ENCODE assay signal across 8 mouse cellular contexts in the genomic region with DNA sequence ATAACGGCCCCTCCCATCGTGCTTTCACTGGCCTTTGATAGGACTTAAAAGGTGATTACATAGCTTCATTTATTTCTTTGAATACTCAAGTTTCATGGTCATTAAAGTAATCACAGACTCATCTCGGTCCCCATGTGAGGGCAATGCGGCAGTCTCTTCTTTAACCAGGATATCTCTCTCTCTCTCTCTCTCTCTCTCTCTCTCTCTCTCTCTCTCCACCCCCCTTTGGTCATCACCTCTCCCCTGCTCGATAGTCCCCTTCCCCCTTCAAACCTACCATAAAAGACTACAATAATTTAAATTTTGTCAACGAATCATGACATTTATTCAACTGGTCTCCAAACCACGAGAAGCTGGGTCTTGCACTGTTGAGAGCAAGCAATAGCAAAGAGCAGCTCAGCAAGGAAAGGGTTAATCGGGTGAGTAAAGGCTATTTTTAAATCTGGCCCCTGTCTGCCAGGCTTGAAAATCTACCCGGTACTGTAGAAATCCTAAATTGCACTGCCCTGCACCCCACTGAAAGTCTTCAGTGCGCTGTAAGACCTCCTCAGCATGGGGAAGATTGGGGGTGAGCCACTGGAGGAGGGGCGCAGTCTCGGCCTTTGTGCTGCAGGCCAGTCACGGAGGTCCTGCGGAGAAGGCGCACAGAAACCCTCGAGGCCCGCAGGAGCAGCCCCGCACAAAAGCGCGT. TPM values are rescaled to one million over a fixed set of nuclear protein-coding genes. Genes with fewer than 3 reads are reported as not detected.
DNase-seq lines count a peak whose midpoint lies in the region; ATAC-seq lines count a peak whose summit lies in the region.

No protein-coding gene starts in this region.

- no peaks in the 10 kb centered on the region for H3K36me3 ChIP-seq in lung, embryonic 16.5 days (ENCODE audit: control insufficient read depth, insufficient read depth, low read length)
- no peaks in the 10 kb centered on the region for H3K36me3 ChIP-seq in midbrain, embryonic 12.5 days

- no peaks in the 10 kb centered on the region for H3K9me3 ChIP-seq in lung, embryonic 16.5 days (ENCODE audit: control insufficient read depth, low read length)
- H3K9me3 ChIP-seq in midbrain, embryonic 12.5 days, result no peaks in the 10 kb centered on the region

- 17% methylated on average over 20 of the region's 20 CpGs for WGBS in lung, embryonic 16.5 days
- WGBS in midbrain, embryonic 12.5 days, result 6% methylated on average over 20 of the region's 20 CpGs

- peak overlapping the region; percentile 31 for H3K4me3 ChIP-seq in lung, embryonic 16.5 days (ENCODE audit: low read length)
- H3K4me3 ChIP-seq in midbrain, embryonic 12.5 days, result peak overlapping the region; percentile 31

- DNase-seq in cerebellum, postnatal 10 days, result peak; percentile 61 to 78
- DNase-seq in cerebellum, adult 11 months, result no peak
- no peak for DNase-seq in lung, postnatal 36 days
- peak; percentile 21 to 41 for DNase-seq in heart, postnatal 10 days
- DNase-seq in natural killer cell, adult 2 months (ENCODE audit: low spot score in 2 of 2), result no peak
- DNase-seq in gastrocnemius, adult 18-20 months (ENCODE audit: low spot score), result no peak

- no peak overlapping the region for H3K27ac ChIP-seq in lung, embryonic 16.5 days (ENCODE audit: low read length)
- H3K27ac ChIP-seq in midbrain, embryonic 12.5 days (replicated peaks), result peak overlapping the region; percentile 58

- intact Hi-C loops in heart, postnatal 10 days (cut with DNase I), result no loop called here

- H3K27me3 ChIP-seq in lung, embryonic 16.5 days (ENCODE audit: control insufficient read depth, insufficient read depth, low read depth, low read length), result no peaks in the 10 kb centered on the region
- no peaks in the 10 kb centered on the region for H3K27me3 ChIP-seq in midbrain, embryonic 12.5 days

- 0 out of 2 replicates have a peak, but pooled peaks have one; percentile 31 for ATAC-seq in lung, embryonic 16.5 days (ENCODE audit: low read depth)
- peak; percentile 85 for ATAC-seq in midbrain, embryonic 12.5 days (ENCODE audit: low FRiP score, low read depth)

- no peaks in the 10 kb centered on the region for H3K4me1 ChIP-seq in lung, embryonic 16.5 days (replicated peaks; ENCODE audit: control insufficient read depth, insufficient read depth, low read length)
- H3K4me1 ChIP-seq in midbrain, embryonic 12.5 days, result peaks cover 13% of the 10 kb centered on the region

- H3K4me2 ChIP-seq in lung, embryonic 16.5 days (ENCODE audit: low read depth, low read length), result peak overlapping the region; percentile 55
- H3K4me2 ChIP-seq in midbrain, embryonic 12.5 days (replicated peaks), result peak overlapping the region; percentile 53

- peak overlapping the region; percentile 51 for H3K9ac ChIP-seq in lung, embryonic 16.5 days (ENCODE audit: low read length)
- peak overlapping the region; percentile 58 for H3K9ac ChIP-seq in midbrain, embryonic 12.5 days (replicated peaks)

RNA-seq across cellular contexts. Expression of a gene that starts 41.6 kb away (rescaled TPM):
- 1.6 and 1.9 TPM in 2 replicates for polyA plus RNA-seq in lung, embryonic 16.5 days (2015; fragmentation: Nextera tagmentation; extraction: Ambion mirVana)
- under 1 TPM in 1 of 2 experiments, not detected in 1; 0.17 TPM for total RNA-seq in heart, postnatal 10 days (2021)
- polyA plus RNA-seq in midbrain, embryonic 12.5 days (2016; fragmentation: Nextera tagmentation; extraction: Ambion mirVana), result 49.5 and 61.1 TPM in 2 replicates
- total RNA-seq in gastrocnemius, adult 18-20 months (2021), result not detected

Comparison
In these comparisons a context has a peak if more than half of its experiments do, and no peak if none do; other contexts are left out.
1. DNase-seq: peak in cerebellum, postnatal 10 days (2 of 2) and heart, postnatal 10 days (2 of 2); none in cerebellum, adult 11 months (single experiment), lung, postnatal 36 days (single experiment), natural killer cell, adult 2 months (0 of 2) and gastrocnemius, adult 18-20 months (single experiment).